Mouse (Mus musculus): ENCODE data around the gene Ccr5.

DNA sequence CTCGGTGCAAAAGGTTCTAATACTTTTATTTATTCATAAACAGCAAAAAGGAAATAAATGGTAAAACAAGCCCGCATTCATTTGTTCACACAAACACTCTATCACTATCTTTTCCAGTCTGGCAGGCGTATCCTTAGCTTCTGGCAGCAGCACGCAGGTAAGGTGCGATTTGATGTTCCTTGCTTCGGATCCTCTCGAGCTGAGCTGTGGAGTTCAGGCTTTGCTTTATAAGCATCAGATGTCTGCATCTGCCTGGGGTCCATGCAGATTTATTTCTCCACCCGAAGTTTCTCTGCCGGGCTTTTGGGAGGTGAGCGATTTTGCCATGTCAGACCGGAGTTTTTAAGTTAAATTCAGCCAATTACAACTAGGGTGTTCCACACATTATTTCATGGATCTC is 16.3 kb downstream of the Ccr5 start:
- TF ChIP-seq CTCF (IDR thresholded peaks at IDR 0.05; ENCODE audit: low read depth, low read length) (no peak), GATA1 (IDR thresholded peaks at IDR 0.05; ENCODE audit: borderline replicate concordance, low read length) (no peak)

Measured in G1E (cell line).